Mouse (Mus musculus) forebrain, embryonic 12.5 days (tissue): Measurements from ENCODE around the gene Ccdc88c. TPM values are rescaled to one million over a fixed set of nuclear protein-coding genes. Genes with fewer than 3 reads are reported as not detected.

ENCODE experiments used
- ATAC-seq: fragments of 200-750 bp; cut with Nextera tagmentation; 2 replicates; pipeline ENCODE4 v1.8.0; 2017; ENCODE audit warnings: moderate TSS enrichment; ENCODE audit not compliant: low FRiP score
- H3K27ac ChIP-seq: fragments of 300-500 bp; sonication (generic); 2 replicates; pipeline ENCODE4 v1.5.1; 2016; ENCODE audit warnings: mild to moderate bottlenecking
- H3K27me3 ChIP-seq: fragments of 300-500 bp; sonication (generic); 2 replicates; pipeline ENCODE4 v1.6.1; 2016; ENCODE audit warnings: mild to moderate bottlenecking
- H3K36me3 ChIP-seq: fragments of 300-500 bp; sonication (generic); replicated peaks from 2 replicates; pipeline ENCODE4 v1.6.1; 2016; ENCODE audit warnings: mild to moderate bottlenecking
- H3K4me1 ChIP-seq: fragments of 300-500 bp; sonication (generic); 2 replicates; pipeline ENCODE4 v1.6.1; 2016
- H3K4me2 ChIP-seq: fragments of 300-500 bp; sonication (generic); 2 replicates; pipeline ENCODE4 v1.6.1; 2016; ENCODE audit warnings: mild to moderate bottlenecking, moderate library complexity
- H3K4me3 ChIP-seq: fragments of 300-500 bp; sonication (generic); replicated peaks from 2 replicates; pipeline ENCODE4 v1.5.1; 2016; ENCODE audit warnings: mild to moderate bottlenecking
- H3K9ac ChIP-seq: fragments of 300-500 bp; sonication (generic); 2 replicates; pipeline ENCODE4 v1.6.1; 2016; ENCODE audit warnings: mild to moderate bottlenecking
- H3K9me3 ChIP-seq: fragments of 300-500 bp; sonication (generic); 2 replicates; pipeline ENCODE4 v1.6.1; 2016
- WGBS: fragments of 180-500 bp; shearing (Covaris S2); methylation state at CpG from one replicate; pipeline ENCODE4 v1.1.7; 2016; 5-methylcytosine and 5-hydroxymethylcytosine counted together
- polyA plus RNA-seq: library from polyadenylated mRNA; unstranded; fragments of >200 nt; fragmentation: Nextera tagmentation; extraction: Ambion mirVana; gene quantifications from 2 replicates; pipeline ENCODE4 v1.2.1, GENCODE M21; 2016

The Ccdc88c gene
- polyA plus RNA-seq, 1 experiment from 2014 or later: 28.8 TPM

DNA sequence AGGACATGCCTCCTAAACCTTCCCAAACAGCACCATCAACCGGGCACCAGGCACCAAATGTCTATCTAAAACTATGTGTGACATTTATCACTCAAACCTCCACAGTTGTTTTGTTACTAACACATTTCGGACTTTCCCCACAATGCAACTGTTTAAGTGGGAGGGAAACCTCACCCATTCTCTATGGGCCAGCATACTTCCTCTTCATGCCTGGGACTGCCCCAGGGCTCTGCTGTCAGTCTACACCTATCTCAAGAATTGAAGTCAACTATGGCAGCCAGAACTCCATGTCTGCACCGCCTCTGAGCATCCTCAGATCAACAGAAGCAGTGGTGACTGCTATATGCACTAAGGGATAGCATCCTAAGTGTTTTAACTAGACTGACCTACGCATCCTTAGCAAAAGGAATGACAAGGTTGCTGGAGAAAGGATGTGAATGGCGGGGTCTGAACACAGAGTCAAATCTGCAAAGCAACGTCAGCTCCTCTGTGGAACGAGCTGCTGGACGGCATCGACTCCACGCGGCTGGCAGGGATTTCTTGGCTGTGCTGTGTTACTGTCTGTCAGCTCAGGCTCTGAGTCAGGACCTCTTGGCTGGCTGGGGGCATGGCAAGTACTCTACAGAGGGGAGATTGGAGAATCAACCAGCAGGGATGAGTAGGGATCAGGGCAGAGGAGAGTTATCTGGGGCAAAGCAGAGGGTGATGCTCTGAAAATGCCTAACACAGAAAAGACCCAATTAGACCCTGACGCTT is 23.0 kb downstream of the Ccdc88c start:
- peaks cover 75% of the 10 kb centered on the region for H3K4me1 ChIP-seq
- WGBS: 86% methylated on average over 12 of the region's 12 CpGs
- H3K4me3 ChIP-seq: no peak overlapping the region
- ATAC-seq: no peak
- H3K4me2 ChIP-seq: no peak overlapping the region
- H3K9me3 ChIP-seq: no peaks in the 10 kb centered on the region
- H3K27me3 ChIP-seq: no peaks in the 10 kb centered on the region
- no peaks in the 10 kb centered on the region for H3K36me3 ChIP-seq
- H3K27ac ChIP-seq: peak overlapping the region; percentile 69
- H3K9ac ChIP-seq: no peak overlapping the region

DNA sequence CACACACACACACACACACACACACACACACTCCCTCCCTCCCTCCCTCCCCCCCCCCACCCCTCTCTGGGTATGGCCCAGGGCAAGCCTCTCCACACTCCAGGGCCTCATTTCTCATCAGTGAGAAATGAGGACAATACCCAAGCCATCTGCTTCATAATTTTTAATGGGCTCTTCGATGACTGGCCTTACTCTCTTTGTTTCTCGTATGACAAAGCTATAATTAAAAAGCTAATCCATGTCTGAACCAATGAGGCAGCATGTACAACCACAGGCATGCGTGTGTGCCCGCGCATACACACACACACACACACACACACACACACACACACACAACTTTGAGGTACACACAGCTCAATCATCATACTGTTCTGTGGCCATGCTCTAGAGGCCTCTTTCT is 23.9 kb downstream of the Ccdc88c start:
- no peaks in the 10 kb centered on the region for H3K36me3 ChIP-seq
- H3K27me3 ChIP-seq: no peaks in the 10 kb centered on the region
- peak overlapping the region; percentile 69 for H3K27ac ChIP-seq
- WGBS: 62% methylated on average over 5 of the region's 5 CpGs
- no peaks in the 10 kb centered on the region for H3K9me3 ChIP-seq
- H3K4me3 ChIP-seq: no peak overlapping the region
- ATAC-seq: peak; percentile 57
- H3K4me1 ChIP-seq: peaks cover 74% of the 10 kb centered on the region
- no peak overlapping the region for H3K9ac ChIP-seq
- no peak overlapping the region for H3K4me2 ChIP-seq

DNA sequence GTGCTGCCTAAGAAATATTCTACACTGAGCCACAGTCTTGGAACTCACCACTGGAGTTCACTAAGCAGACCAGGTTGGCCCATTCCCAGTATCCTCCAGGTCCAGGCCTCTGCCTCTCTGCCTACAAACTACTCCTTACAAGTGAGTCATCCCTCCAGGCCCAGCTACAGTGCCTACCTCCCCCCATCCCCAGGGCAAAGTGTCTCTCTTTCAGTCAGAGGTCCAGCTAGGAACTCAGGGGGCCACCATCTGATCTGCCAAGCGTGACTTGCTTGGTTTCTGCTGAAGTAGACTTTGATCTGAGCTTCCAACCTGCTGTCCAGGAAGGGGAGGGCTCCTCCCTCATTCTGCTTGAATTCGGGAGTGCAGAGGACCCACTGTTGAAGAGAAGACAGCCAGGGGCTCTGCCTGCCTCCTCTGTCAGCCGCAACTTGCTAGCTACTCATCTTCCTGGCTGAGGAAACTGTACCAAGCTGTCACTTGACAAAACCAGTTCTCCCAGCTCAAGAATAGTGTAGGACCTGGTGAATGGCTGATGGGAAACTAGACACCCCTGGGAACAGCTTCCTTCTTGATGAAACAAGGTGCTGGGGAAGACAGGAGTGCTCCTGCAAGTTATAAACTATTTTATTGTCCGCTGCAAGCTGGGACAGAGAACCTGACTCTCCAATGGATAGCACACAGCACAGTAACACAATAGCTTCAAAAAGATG is 25.9 kb downstream of the Ccdc88c start:
- no peak overlapping the region for H3K4me2 ChIP-seq
- H3K27me3 ChIP-seq: no peaks in the 10 kb centered on the region
- no peaks in the 10 kb centered on the region for H3K9me3 ChIP-seq
- H3K4me3 ChIP-seq: no peak overlapping the region
- 38% methylated on average over 4 of the region's 4 CpGs for WGBS
- no peaks in the 10 kb centered on the region for H3K36me3 ChIP-seq
- H3K9ac ChIP-seq: no peak overlapping the region
- no peak for ATAC-seq
- peaks cover 79% of the 10 kb centered on the region for H3K4me1 ChIP-seq
- H3K27ac ChIP-seq: no peak overlapping the region

DNA sequence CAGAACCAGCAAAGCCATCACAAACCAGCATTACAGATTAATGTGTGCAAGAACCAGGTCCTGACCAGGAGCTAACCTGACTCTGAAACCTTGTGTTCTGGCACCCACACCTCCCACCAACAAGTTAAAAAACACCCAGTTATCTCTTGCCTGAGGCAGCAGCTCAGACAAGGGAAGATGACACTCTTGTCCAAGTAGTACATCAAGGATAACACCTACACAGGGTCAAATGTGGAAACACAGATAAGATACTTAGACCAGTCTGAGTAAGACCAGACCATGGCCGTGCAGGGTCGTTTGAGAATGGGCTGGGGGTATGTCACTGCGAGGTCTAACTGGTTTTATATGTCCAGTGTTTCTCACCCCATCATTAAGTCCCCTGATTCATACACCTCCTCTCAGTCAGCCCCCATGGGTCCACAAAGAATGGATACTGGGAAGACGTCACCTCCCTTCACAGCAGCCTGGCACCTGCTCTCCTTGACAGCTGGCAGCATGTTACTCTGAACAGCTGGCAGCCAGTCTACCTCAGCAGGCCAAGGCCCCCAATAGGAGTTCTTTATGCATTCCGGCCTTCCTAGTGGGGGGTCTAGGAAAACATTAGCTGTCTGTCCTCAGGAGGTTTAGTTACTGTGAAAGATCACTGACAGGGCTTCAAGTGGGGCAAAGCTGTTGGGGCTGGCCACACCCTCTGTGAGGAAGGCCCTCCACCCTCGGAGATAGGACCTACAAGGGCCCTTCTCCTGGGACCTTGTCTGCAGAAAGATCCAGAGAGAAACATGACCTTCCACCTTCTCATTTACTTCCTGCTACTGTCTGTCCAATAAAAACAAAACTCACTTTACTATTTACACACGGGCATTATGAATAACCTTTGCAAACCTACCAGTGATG is 29.5 kb downstream of the Ccdc88c start:
- Histone ChIP-seq H3K27ac (no peak overlapping the region), H3K4me3 (no peak overlapping the region), H3K4me2 (no peak overlapping the region), H3K9me3 (no peaks in the 10 kb centered on the region), H3K4me1 (peaks cover 78% of the 10 kb centered on the region), H3K36me3 (no peaks in the 10 kb centered on the region), H3K9ac (no peak overlapping the region), H3K27me3 (no peaks in the 10 kb centered on the region)
- no peak for ATAC-seq
- WGBS: 49% methylated on average over 7 of the region's 7 CpGs

DNA sequence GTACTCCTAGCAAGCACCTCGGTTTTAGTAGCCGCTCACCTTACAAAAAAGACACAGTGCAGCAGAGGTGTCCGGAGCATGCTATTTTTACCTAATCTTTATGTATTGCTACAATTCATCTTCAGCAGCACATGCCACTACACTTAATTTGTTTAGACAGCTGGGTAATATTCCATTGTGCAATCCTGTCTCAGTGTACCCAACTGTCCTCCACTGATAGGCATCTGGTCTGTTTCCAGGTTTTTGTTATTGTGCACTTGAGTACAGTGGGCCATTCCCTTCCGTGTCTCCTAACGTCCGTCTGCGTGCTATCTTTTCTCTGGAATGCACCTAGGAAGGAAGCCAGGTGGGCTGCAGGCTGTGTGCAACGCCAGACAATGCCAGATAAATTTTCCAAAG is 30.3 kb downstream of the Ccdc88c start:
- WGBS: 64% methylated on average over 8 of the region's 8 CpGs
- Histone ChIP-seq H3K36me3 (no peaks in the 10 kb centered on the region), H3K4me3 (no peak overlapping the region), H3K4me2 (no peak overlapping the region), H3K9ac (no peak overlapping the region), H3K27me3 (no peaks in the 10 kb centered on the region), H3K9me3 (no peaks in the 10 kb centered on the region), H3K4me1 (peaks cover 71% of the 10 kb centered on the region), H3K27ac (peak overlapping the region; percentile 62)
- ATAC-seq: no peak

DNA sequence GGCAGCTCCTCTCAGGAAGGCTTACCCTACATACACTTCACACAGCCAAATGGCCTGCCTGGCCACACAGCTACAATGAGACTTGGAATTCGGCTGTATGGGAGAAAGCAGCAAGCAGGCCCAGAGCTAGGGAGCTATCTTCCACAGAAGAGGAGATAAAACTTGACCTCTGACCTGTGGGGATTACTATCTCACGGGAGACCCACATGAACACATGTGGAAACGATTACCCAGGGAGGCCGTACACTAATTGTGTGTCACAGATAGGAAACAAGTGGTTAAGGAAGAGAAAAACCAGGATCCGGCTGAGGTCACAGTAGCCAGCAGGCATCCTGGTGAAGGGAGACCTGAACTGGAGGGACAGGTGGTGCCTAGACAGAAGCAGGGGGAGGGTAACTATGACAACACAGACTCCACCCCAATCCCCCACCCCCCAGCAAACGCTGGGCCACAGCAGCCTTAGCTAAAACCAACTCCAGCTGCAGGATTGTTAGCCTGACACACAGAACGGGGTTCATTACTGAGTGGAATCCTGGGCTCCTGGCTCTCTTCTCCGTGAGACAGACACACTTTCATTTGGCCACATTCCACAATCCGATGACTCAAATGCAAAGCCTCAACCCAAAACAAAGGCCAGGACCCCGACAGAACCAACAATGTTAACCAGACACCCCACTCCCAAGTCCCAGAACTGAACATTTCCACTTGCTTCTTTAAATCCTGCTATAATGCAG is 30.9 kb downstream of the Ccdc88c start:
- peak overlapping the region; percentile 62 for H3K27ac ChIP-seq
- no peak overlapping the region for H3K9ac ChIP-seq
- no peaks in the 10 kb centered on the region for H3K27me3 ChIP-seq
- ATAC-seq: 0 out of 2 replicates have a peak, but pooled peaks have one; percentile 21
- no peak overlapping the region for H3K4me3 ChIP-seq
- WGBS: 18% methylated on average over 10 of the region's 10 CpGs
- H3K36me3 ChIP-seq: no peaks in the 10 kb centered on the region; the same call in 1 of the 2 replicates
- peaks cover 66% of the 10 kb centered on the region for H3K4me1 ChIP-seq
- no peaks in the 10 kb centered on the region for H3K9me3 ChIP-seq
- no peak overlapping the region for H3K4me2 ChIP-seq

DNA sequence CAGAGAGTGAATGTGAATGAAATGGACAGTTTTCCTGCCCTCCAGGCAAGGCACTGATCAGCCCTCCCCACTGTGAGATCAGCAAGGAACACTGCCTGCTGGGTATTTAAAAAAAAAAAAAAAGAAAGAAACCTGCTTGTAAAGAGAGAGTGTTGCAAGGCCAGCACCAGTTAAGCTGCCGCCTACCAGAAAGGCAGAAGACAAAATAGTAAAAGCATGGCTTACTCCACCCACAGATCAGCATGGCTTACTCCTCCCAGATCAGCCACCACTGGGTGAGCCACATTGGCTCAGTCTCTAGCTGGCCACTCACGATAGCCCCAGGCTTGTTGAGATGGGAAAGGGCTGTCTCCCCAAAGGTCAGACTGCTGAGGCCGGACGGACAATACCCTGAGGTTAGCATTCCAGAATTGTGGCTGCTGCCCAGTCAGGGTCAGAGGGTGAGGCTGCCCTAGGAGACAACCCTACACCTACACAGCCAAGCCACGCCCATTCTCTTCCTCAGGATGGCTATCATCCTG is 32.4 kb downstream of the Ccdc88c start:
- Histone ChIP-seq H3K9ac (no peak overlapping the region), H3K36me3 (no peaks in the 10 kb centered on the region; the same call in 1 of the 2 replicates), H3K27me3 (no peaks in the 10 kb centered on the region), H3K4me2 (no peak overlapping the region), H3K4me3 (no peak overlapping the region), H3K9me3 (no peaks in the 10 kb centered on the region), H3K27ac (peak overlapping the region; percentile 67), H3K4me1 (peaks cover 60% of the 10 kb centered on the region)
- peak; percentile 39 for ATAC-seq
- WGBS: 11% methylated on average over 5 of the region's 5 CpGs

DNA sequence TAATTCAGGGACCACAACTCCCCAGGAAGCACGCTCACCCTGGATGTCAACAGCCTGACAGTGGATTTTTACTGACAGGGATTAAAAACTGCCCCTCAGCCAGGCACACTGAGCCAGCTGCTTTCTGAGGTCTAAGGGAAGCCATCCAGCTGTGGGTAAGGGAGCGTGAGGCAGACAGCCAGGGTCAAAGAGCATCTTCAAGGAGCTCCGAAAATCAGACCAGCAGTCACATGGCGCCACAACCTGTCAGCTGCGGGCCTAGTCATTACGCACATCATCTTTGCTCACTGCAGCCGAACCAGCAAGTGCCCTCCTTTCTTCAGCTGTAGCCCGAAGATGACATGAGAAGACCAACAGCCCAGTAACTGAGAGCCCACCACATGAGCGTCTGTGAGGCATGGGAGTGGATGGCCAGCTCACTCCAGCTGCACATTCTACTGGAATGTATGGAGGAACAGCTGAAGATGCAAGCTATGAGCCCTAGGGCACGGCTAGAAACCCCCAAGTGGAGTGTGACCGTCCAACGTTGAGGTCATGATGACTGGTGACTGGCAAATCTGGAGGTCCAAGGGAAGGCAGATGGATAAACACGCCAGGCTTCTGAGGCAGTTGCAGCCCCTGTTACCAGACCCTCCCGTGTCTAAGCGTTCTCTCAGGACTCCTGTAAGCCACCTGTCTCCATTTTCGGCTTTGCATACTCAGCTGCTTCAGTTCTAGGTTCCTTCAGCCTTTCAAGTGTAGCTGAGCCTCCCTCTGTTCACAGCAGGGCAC is 33.1 kb downstream of the Ccdc88c start:
- H3K4me1 ChIP-seq: peaks cover 63% of the 10 kb centered on the region

DNA sequence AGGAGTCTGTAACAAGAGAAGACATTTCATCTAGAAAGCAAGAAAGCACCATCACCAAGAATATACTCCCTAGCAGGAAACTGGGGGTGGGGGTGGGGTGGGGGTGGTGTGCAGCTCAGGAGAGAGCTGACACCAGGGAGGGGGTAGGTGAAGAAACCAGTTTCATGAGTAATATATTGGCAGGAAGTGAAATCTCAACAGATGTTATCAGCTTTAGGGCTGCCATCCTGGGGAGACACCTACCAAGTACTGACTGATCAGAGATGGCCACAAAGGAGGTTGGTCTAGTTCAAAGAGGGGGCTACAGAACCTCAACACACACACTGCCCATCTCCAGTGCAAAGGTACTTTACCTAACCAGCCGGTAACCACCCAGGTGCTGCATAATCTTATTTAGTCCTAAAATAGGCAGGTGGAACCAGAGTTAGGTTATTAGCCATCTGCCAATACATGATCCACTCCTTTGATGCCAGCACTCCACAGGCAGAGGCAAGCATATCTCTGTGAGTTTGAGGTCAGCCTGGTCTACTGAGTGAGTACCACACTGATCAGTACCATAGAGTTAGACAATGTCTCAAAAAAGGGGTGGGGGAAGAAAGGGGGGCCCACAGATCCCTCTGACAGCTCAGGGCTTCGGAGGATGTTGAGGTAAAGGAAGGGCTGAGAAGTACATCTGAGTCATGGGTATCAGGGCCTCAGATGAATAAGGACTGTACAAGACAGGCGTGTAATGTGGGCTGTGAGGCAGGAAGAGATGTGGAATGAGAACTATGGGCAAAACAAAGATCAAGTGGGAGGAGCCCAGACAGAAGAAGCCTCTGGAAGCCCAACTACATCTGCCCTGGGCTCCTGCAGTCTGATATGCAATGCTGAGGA is 34.5 kb downstream of the Ccdc88c start:
- 87% methylated on average over 3 of the region's 3 CpGs for WGBS
- H3K4me2 ChIP-seq: no peak overlapping the region
- no peak overlapping the region for H3K4me3 ChIP-seq
- H3K9me3 ChIP-seq: no peaks in the 10 kb centered on the region
- H3K36me3 ChIP-seq: no peaks in the 10 kb centered on the region; the same call in 1 of the 2 replicates
- H3K9ac ChIP-seq: no peak overlapping the region
- peaks cover 72% of the 10 kb centered on the region for H3K4me1 ChIP-seq
- ATAC-seq: no peak
- no peaks in the 10 kb centered on the region for H3K27me3 ChIP-seq
- H3K27ac ChIP-seq: no peak overlapping the region

More for the DNA sequence above, 33.1 kb downstream of the Ccdc88c start:
- H3K4me3 ChIP-seq: no peak overlapping the region
- H3K36me3 ChIP-seq: no peaks in the 10 kb centered on the region; the same call in 1 of the 2 replicates
- 33% methylated on average over 16 of the region's 16 CpGs for WGBS
- no peak overlapping the region for H3K4me2 ChIP-seq
- H3K27me3 ChIP-seq: no peaks in the 10 kb centered on the region
- 0 out of 2 replicates have a peak, but pooled peaks have one; percentile 1 for ATAC-seq
- no peaks in the 10 kb centered on the region for H3K9me3 ChIP-seq
- H3K27ac ChIP-seq: peak overlapping the region; percentile 67
- H3K9ac ChIP-seq: no peak overlapping the region

DNA sequence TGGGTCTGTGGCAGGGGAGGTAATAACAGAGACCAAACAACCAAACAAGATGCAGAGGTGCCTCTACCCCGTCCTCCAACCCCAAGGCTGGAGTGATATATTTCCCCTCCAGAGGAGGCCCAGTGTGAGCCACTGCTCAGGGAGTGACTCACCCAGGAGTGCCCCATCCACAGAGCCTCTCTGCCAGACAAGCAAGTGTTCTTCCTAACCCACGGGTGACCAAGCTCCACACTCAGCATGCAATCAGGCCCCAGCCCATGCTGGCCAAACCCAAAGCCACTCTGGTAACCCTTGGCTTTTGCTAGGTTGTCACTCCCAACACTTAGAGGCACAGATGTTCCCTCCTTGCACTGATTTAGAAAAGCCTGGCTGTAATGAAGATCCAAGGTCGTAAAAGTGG is 35.7 kb downstream of the Ccdc88c start:
- Histone ChIP-seq H3K4me3 (no peak overlapping the region), H3K36me3 (no peaks in the 10 kb centered on the region; the same call in 1 of the 2 replicates), H3K4me2 (no peak overlapping the region), H3K9ac (no peak overlapping the region), H3K4me1 (peaks cover 72% of the 10 kb centered on the region), H3K27ac (no peak overlapping the region), H3K27me3 (no peaks in the 10 kb centered on the region), H3K9me3 (no peaks in the 10 kb centered on the region)
- no peak for ATAC-seq
- WGBS: 86% methylated on average over 3 of the region's 3 CpGs
